Mouse (Mus musculus) left cerebral cortex, adult 2 months (tissue): ENCODE measurements at regions not wholly inside any gene's neighbourhood (a gene's known extent, or its start where the extent isn't known, plus 50 kb on each side); places are given as distances from the start of the nearest gene placed in this dataset.

Experiments used
- DNase-seq, 2 experiments: peaks; one replicate each; pipeline ENCODE4 v3.0.0; 2021 to 2022; ENCODE audit warnings: low spot score in 2 of 2, mixed read lengths in 1 of 2; ENCODE audit errors: extremely low spot score in 1 of 2
- H3K27ac ChIP-seq: fragments of 200-600 bp; 2 replicates; pipeline ENCODE4 v1.8.1; 2022
- H3K4me3 ChIP-seq: fragments of 200-600 bp; 2 replicates; pipeline ENCODE4 v1.8.1; 2022
- CTCF ChIP-seq: fragments of 200-600 bp; IDR thresholded peaks from 2 replicates; pipeline ENCODE4 v1.8.1; 2022; ENCODE audit warnings: antibody characterized with exemption, mild to moderate bottlenecking, moderate library complexity
- intact Hi-C: fragments of 180-260 bp; cut with DNase I; formaldehyde crosslinking; loops from one replicate; pipeline ENCODE4 v1.15.1; 2025

- DNase-seq: no peak
Observed at GRCm38 (mm10) chr16:55634691-55635090, 204.0 kb downstream of the Nfkbiz start.

GRCm38 (mm10) chr16:55632220-55632619 is 206.5 kb downstream of the Nfkbiz start:
- no peak for DNase-seq
- no peak for TF ChIP-seq CTCF
- H3K4me3 ChIP-seq: no peak overlapping the region
- intact Hi-C loops: no loop called here
- H3K27ac ChIP-seq: no peak overlapping the region

More at GRCm38 (mm10) chr16:55634691-55635090, 204.0 kb downstream of the Nfkbiz start:
- no peak for TF ChIP-seq CTCF
- H3K4me3 ChIP-seq: no peak overlapping the region
- no peak overlapping the region for H3K27ac ChIP-seq
- intact Hi-C loops: no loop called here

- H3K27ac ChIP-seq: no peak overlapping the region
- TF ChIP-seq CTCF: no peak
- intact Hi-C loops: no loop called here
- no peak overlapping the region for H3K4me3 ChIP-seq
- no peak for DNase-seq
Observed at GRCm38 (mm10) chr16:55631637-55632036, 207.1 kb downstream of the Nfkbiz start.

GRCm38 (mm10) chr16:55631048-55631447 is 207.7 kb downstream of the Nfkbiz start:
- intact Hi-C loops: no loop called here
- Histone ChIP-seq H3K27ac (no peak overlapping the region), H3K4me3 (no peak overlapping the region)
- no peak for TF ChIP-seq CTCF
- no peak for DNase-seq

- no peak for DNase-seq
- TF ChIP-seq CTCF: no peak
- Histone ChIP-seq H3K27ac (no peak overlapping the region), H3K4me3 (no peak overlapping the region)
- intact Hi-C loops: no loop called here
Observed at GRCm38 (mm10) chr16:55627531-55627930, 211.2 kb downstream of the Nfkbiz start.

- intact Hi-C loops: no loop called here
- DNase-seq: no peak
- Histone ChIP-seq H3K4me3 (no peak overlapping the region), H3K27ac (no peak overlapping the region)
- TF ChIP-seq CTCF: no peak
Observed at GRCm38 (mm10) chr16:55623422-55623821, 215.3 kb downstream of the Nfkbiz start.

- H3K4me3 ChIP-seq: no peak overlapping the region
- no peak overlapping the region for H3K27ac ChIP-seq
- intact Hi-C loops: no loop called here
- DNase-seq: no peak
- no peak for TF ChIP-seq CTCF
Observed at GRCm38 (mm10) chr16:55619731-55620130, 219.0 kb downstream of the Nfkbiz start.

- Histone ChIP-seq H3K4me3 (no peak overlapping the region), H3K27ac (no peak overlapping the region)
- TF ChIP-seq CTCF: no peak
- no peak for DNase-seq
- intact Hi-C loops: no loop called here
Observed at GRCm38 (mm10) chr16:55617958-55618357, 220.7 kb downstream of the Nfkbiz start.

- DNase-seq: no peak
- intact Hi-C loops: no loop called here
- TF ChIP-seq CTCF: no peak
- no peak overlapping the region for H3K27ac ChIP-seq
- H3K4me3 ChIP-seq: no peak overlapping the region
Observed at GRCm38 (mm10) chr16:55617506-55617905, 221.2 kb downstream of the Nfkbiz start.

- DNase-seq: no peak
- intact Hi-C loops: no loop called here
- no peak overlapping the region for H3K4me3 ChIP-seq
- no peak for TF ChIP-seq CTCF
- H3K27ac ChIP-seq: no peak overlapping the region
Observed at GRCm38 (mm10) chr16:55616408-55617120, 222.1 kb downstream of the Nfkbiz start.

GRCm38 (mm10) chr16:55612873-55613272 is 225.8 kb downstream of the Nfkbiz start:
- Histone ChIP-seq H3K4me3 (no peak overlapping the region), H3K27ac (no peak overlapping the region)
- no peak for TF ChIP-seq CTCF
- DNase-seq: no peak
- intact Hi-C loops: no loop called here

- TF ChIP-seq CTCF: no peak
- DNase-seq: no peak
- no peak overlapping the region for H3K27ac ChIP-seq
- intact Hi-C loops: no loop called here
- H3K4me3 ChIP-seq: no peak overlapping the region
Observed at GRCm38 (mm10) chr16:55612001-55612400, 226.7 kb downstream of the Nfkbiz start.

GRCm38 (mm10) chr16:55611172-55611571 is 227.5 kb downstream of the Nfkbiz start:
- Histone ChIP-seq H3K4me3 (no peak overlapping the region), H3K27ac (no peak overlapping the region)
- TF ChIP-seq CTCF: no peak
- intact Hi-C loops: no loop called here
- no peak for DNase-seq
